Mouse (Mus musculus): ENCODE measurements around the gene Usp36.
"Not testable (repeated sequence)": the region's sequence is repeated elsewhere in the genome, so short reads cannot be mapped to it uniquely, and the experiment has no call there.

The Usp36 gene

DNA sequence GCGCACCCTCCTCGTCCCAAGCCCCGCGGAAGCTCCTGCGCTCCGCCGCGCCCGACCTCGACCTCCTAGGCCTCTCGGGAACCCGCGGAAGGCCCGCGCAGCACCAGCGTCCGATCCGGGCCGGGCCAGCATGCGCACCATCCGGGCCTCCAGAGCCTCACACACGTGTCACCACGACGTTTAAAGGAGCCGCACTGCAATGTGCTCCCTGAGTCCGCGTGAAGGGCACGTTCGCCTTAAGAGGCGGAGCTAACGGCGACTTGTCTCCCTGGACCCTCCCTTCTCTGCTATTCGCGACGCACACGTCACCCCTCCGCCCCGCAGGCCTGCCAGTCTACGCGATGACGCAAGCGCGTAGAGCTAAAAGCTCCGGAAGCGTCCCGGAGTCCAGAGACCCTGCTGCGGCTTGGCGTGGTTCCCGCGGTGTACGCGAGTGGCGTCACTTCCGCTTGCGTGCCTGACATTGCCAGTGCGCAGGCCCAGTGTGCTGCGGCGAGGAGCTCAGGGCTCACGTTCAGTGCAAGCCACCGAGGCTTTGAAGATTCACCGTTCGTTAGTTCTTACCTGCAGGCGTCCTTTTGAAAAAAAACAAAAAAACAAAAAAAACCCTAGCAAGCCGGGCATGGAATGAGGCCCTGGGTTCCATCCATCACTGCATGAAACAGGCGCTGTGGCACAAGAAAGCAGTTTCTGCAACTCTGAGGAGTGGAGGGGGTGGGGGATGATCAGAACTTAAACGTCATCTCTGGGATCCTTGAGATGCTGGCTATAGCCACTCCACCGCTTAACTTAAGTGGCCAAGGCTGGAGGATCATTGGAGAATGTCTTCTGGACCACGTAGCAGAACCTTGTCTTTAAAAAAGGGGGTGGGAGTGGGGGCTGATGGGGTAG lies at the start of gene Usp36:
TSS of gene Usp36 (minus strand) at position 246 of the 891 bp plus-strand sequence.
- DNase-seq: peak; percentile 100

DNA sequence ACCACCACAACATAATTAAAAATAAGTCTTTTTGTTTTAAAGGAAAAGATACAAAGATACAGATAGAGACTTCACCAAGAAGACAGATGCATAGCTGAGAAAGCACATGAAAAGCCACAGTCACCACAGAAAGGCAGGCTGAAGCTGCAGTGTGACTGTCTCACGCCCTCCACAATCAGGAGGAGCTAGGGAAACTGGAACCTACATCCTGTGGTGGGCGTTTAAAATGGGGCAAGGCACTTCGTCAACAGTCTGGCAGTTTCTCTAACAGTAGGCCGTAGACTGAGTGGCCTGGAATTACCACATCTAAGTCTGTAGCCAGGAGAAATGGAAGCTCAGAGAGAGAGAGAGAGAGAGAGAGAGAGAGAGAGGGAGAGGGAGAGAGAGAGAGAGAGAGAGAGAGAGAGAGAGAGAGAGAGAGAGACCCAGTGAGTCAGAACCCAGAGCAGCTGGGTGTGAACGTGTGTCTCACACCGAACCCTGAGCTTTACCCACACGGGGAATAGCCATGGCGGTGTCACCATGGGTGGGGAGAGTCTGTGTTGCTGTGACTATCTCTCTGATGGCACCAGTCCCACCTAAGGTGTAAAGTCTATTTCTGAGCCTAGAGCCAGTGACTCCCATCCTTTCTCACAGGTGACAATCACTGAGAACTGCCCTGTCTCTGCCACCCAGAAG lies 47.6 kb upstream of the Usp36 start:
- no peak for DNase-seq

DNA sequence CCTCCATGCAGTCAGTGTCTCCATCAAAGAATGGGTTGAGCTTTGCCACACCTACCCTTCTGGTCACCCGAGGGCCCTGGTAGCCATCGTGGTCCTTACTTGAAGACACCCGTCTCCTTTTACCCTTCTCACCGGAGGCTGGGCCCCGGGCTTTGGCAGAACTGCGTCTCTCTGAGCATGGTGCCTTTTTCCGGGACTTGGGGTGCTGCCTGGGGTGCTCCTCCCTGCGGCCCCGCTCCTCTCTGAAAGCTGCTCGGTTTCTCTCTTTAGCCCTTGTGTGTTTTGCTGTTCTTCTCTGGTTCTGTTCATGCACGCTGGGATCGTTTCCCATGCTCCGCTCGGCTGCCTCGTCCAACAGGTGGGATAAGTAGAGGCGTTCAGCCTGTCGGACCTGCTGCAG lies 43.4 kb upstream of the Usp36 start:
- DNase-seq: no peak

DNA sequence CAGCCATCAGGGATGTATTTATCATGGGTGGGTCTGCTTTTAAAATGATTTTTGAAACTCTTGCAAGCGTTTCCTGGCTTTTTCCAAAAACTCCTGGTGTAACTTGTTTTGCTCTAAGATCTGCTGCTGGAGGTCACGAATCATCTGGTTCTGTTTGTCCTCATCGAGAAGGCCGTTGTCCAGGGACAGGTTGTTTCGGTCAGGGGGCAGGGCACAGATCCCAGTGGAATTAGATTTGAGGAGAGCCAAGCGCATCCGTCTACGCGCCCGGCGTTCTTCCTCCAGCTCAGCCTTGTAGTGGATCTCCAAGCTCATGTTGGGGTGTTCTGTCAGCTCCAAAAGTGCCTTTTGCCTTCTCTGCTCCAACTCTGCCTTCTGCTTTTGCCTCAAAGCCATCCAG lies 42.3 kb upstream of the Usp36 start:
- no peak for DNase-seq

DNA sequence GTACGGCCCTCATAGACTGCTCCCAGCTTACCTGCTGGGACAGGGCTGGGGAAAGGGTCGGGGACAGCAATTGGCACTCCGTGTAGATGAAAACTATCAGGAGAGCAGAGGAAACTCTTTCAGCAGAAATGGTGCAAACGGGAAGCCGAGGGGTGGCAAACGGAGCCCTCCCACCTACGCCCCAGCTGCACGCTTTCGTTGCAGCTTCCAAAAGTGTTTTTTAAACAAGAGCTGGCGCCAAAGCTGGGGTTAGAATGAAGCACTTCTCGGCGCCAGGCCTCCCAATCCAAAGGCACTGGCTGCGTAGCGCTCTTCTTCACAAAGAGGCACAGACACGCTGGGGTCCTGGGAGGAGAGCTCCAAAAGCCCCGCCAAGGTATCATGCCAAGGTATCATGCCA lies 40.7 kb upstream of the Usp36 start:
- DNase-seq: no peak

DNA sequence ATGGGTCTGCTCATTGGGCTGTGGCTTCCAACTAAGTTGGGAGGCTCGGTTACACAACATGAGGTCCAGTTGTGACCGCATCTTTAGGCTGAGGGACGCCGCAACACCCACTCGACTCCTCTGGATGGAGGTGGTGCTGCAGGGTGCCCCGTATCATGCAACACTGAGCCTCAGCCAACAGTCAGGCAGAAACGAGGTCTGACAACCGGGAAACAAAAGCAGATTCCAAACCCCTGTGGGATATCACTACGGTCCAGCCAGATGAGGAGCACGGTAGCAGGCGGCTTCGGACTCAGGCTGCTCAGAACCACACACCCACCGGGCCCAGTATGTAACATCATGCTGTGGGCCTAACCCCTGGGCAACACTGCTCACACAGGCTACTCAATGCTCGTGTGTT lies 40.3 kb upstream of the Usp36 start:
- no peak for DNase-seq

DNA sequence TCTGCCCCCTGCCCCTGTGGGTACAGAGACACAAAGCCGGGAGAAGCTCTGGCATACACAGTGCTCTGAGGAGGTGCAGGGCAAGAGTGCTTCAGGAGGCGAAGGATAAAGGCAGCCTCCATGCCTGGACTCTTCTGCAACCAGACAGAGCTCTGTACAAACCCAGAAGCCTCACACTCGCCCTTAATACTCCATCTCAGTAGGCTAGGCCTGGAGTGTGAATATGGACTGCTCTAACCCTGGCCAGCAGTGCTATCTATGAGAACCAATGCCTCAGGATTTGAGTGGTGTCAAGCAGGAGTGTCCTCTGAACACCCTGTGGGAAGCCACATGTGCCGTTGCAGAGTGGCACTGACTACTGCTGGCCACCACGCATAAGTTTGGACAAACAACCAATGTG lies 38.9 kb upstream of the Usp36 start:
- DNase-seq: no peak

DNA sequence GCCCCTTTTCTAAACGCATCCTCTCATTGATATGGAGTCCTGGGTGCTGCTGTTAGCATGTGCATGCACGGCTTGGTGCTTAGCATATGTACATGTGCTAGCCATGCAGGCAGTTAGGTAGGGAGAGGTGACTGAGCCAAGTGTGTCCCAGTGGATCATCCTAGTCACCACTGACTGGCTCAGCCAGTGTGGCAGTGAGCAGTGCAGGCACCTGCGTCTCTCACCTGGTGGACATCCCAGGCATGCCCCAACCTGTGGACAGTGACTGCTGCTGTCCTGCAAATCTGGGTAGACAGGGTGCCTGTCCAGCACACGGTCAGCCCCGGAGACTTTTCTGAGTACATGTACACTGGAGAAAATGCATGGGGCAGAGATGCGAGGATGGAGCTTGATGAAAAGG lies 38.5 kb upstream of the Usp36 start:
- DNase-seq: no peak

DNA sequence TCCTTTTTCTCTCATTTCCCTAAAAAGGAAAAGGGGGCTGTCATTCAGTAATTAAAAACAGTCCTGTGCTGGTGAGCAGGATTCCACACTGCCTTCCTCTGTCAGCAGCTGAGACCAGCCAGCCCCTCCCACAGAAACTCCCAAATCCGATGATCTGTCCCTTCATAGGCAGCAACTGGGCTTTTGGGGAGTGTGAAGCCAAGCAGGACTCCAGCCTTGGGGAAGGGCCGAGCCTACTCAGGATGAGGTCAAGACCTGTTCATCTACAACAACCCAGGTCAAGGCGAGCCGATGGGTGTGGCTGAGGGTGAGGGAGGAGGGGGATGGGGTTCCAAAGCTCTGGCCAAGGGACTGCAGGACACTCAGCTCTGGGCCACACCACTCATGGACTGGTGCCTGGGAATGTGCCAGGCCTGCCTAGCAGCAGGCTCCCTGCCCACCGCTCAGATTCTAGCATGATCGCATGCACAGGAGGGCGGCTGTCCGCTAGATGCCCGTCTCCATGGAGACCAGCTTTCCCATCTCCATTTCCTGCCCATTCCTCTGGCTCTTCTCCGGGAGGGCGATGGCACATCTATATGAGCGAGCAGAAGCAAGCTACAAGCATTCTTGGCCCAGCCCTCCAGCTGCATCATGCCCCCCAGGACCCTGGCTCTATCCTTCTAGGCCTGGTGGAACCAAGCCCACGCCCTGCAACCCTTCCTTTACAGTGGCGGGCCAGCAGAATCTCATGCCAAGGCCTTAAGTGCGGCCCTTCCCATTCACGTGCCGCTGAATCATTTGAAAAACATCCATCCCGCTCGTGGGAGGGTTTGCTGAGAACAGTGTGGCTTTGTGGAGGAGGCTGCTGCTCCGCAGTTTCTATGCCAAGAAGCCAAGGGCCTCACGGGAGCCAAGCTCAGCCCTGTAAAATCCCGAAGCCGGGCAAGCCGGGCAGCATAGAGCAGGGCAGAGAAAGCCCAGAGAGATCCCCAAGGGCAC lies 37.2 kb upstream of the Usp36 start:
- peak; percentile 39 for DNase-seq

DNA sequence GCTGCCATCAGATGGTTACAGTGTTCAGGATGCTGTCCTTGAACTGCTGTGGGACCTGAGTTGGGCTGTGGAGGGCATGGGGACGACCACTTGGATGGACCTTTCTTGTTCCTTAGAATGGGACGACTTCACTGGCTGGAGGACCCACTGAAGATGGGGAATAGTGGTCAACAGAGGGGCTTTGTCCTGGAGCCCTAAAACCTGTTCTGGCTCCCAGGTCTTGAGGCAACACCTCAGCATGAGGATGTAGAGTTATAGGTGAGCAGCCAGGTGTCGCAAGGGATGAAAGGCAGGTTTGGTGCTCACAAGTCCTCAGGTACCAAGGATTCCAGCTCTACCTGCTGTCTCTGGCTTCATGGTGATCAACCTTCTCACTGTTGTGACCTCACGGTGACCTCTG lies 36.4 kb upstream of the Usp36 start:
- no peak for DNase-seq

DNA sequence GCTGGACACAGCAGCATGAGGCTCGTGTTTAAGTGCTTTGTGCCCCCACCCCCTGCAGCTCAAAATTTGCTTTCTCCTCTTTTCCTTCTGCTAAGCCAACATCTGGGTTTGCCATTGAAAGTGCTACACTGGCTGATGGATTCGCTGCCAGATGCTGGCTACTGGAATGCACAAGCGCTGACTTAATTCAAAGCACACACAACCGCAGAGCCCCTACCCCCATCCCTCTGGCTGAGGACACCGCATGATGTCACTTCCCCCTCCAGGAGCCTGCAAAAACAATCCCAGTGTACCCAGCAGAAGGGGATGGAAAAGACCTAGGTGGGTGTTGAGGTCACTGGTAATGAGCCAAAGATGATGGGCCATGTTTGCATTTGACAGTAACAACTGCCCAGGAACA lies 34.5 kb upstream of the Usp36 start:
- DNase-seq: no peak

DNA sequence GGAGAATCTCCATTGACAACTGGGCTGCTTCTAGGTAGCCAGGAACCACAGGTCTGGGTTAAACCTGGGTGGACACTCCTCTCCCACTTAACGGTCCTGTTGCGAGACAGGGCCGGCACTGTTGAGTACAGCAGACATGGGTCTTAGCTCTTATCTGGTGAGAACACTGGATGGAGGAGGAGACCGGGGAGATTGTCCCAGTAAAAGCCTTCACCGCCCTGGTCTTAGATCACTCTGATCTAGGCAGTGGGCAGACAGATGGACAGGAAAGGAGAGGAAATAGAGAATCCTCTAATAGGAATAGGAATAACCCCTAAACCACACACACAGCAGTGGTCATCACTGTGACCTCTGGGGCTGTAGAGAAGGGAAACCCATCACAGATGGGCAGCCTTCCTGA lies 33.9 kb upstream of the Usp36 start:
- no peak for DNase-seq

DNA sequence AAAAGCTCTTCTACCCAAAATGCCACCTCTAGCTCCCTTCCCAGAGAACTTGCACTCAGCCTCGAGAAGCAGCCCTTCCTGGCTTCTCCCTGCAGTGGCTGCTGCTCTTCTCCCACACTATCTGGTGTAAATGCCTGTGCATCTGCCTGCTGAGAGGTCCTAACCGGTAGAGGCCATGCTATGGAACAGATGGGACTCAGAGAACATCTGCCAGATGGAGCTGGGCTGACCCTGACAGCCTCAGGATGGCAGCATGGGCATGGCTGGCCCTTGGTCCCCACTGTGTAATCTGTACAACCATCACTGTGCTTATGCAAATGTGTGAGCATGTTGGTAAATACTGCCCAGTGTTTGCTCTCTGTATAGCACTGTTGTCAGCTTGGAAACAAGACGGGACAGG lies 32.6 kb upstream of the Usp36 start:
- DNase-seq: peak; percentile 56

DNA sequence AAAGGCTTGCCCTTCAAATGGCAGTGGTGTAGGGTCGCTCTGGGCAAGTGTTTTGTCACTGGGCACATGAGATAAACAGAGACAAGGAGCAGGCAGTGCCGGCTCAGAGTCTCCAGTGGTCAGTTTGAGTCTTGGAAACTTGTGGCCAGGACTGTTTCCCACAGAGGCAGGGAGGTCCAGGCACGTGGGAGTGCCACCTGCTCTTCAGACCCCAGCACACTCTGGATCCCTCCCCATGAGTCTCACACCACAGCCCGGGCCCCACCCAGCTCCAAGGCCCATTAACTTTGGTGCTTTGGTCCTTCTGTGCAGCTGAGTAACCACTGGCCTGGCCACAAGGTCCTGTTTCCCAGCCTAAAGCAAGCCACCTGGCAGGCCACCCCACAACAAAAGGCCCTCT lies 31.9 kb upstream of the Usp36 start:
- DNase-seq: no peak

DNA sequence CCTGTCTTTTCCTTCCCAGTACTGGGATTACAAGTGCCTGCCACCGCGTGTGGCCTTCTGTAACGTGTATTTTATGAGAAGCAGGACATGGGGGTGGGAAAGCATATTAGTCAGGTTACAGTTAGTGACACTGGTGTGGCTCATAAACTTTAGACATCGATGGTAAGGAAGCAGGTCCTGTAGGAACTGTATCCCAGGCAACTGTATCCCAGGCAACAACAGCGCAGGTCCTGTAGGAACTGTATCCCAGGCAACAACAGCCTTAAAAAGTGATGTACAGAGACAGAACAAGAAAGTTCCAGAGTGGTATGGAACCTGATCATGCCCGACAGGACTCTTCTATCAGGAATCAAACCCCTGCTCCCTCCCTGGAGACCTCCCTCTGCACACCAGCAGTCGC lies 31.5 kb upstream of the Usp36 start:
- DNase-seq: no peak

DNA sequence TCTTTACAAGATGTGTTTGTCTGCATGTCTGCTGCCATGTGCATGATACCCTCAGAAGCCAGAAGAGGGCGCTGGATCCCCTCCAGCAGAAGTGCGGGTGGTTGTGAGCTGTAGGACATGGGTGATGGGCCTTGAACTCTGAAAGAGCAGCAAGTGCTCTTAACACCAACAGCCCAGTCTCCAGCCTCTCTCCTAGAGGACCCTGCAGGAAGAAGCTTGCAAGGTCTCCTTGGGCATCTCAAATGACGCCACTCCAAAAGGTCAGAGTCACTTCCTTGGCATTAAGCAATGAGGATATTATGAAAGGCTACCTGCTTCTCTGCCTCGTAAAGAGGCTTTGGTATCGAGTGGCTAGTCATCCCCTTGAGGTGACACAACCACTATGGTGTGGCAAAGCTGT lies 28.6 kb upstream of the Usp36 start:
- DNase-seq: peak; percentile 38

DNA sequence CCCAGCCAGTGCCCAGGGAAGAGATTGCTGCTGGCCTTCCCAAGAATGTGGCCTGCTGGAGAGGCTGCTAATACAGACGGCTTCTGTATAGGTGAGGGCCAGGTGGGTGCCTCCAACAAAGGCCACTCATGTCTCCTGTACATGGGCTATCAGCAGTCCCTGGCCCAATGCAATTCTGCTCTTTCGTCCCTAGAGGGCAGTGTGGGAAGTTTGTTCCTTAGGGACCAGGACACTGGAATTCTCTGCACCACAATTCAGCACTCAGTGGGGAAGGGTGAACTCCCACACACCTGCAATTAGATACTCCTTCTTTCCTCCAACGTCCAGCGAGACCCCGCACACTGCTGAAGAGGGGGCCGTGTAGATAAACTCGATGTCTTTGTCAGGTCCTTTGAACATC lies 27.1 kb upstream of the Usp36 start:
- peak; percentile 81 for DNase-seq

DNA sequence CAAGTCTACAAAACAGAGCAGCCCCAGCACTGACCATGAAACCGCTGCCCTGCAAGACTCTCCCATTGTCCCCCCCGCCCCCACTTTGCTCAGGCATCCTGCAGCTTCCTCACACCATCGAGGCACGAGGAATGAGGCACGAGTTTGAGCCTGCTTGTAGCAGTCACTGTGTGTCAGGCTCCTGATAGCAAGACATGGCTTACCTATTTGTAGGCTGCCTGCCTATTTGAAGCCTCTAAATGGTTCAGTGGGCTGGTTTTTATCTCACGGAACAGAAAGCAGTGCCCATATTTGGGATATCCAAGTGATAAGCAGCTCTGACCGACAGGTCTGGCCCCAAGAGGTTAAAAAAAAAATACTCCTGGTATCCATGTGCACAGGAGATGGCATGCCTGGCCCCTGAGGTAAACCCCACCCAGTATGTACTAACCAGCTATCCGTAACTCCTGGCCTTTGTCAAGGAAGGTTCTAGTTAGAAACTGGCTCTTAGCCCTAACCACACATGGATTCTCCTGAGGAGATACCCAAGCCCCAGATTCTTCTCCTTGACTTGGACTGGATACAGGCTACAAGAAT lies 26.3 kb upstream of the Usp36 start:
- DNase-seq: no peak

DNA sequence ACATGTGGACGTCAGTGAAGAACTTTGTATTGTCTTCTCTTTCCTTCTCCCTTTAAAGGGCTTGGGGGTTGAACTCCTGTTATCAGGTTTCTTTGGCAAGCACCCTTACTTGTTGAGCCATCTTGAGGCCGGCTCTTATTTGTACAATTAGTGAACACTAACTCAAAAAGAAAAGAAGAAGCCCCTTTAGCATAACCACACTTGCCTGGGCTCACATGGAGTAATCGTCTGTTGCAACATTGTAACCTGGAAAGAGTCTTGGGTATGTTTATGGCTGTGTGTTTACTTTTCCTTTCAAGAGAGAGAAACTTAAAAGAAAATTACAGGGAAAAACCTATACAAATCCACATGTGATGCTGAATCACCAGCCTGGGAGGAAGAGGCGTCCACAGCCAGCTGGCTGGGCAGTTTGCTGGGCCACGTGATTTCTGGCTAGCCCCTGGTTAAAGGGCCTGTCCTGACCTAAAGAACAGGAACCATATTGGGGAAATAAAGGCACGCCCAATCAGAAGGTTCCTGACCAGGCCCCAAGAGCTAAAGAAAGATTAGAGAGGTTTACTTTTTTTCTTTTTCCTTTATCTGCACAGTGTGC lies 22.2 kb upstream of the Usp36 start:
- no peak for DNase-seq

DNA sequence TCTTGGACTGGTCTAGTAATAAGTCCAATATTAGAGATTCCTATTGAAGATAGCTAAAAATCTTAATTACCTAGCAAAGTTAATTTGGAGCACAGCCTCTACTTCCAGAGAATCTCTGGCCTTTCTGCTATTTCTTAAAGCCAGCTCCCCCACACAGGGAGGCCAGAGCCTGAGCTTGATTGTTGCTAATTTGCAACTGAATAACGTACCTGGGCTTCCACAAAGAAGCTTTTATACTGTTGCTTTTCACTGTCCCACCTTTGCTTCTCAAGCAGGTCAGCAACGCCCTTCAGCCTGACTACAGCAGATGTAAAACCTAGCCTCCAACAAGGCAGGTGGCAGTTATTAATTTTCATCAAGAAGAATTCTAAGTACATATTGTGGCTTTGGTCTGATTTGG lies 17.9 kb upstream of the Usp36 start:
- not testable (repeated sequence) for DNase-seq

DNA sequence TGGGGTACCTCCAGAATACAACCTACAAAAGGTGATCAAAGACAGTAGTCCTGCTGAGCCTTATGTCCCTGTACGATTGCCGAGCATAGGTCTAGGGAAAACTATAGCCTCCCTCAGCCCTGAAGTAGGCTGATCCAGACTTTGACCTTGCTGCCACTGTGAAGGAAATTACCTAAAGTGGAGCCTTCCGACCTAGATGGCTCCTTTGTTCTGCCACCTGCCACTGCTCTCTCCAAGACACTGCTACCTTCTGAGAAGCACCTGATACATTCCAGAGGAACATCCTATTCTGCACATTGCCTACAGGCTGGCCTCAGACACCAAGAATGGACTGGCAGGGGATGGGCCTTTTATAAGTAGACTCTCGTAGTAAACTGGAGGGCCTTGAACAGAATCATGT lies 13.9 kb upstream of the Usp36 start:
- DNase-seq: not testable (repeated sequence)

DNA sequence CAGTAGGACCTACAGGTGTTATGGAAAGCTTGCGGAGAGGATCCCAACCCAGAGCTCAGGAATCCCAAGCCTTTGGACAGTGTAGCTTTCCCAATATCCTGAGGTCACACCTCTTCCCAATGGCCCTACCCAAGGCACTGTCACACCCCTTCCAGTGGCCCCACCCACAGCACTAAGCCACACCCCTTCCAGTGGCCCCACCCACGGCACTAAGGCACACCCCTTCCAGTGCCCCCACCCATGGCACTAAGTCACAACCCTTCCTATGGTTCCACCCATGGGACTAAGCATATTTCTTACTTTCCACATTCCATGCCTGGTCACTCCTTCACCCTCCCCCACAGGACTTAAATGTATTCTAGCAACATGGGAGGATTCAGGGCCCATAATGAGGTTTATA lies 8.8 kb upstream of the Usp36 start:
- DNase-seq: no peak

DNA sequence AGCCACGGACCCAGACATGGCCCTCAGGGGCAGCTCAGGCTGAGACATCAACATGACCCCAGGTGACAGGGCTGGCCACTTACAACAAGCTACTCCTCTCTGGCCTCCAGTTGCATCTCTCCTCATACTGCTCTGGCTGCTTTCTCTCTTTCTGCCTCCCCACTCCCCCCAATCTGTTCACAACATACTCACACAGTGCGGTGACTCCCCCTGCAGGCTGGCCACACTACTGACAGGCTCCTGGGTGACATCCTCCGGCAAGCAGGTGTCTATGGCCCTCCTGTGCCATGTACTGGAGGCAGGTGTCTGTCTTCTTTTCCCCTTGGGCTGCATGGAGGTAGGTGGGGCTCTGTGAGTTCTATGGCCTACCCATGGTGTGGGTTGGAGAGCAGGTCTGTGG lies 7.9 kb upstream of the Usp36 start:
- DNase-seq: no peak
